Mouse (Mus musculus): ENCODE data around the gene Dnajc12.
"Not testable (repeated sequence)": the region's sequence is repeated elsewhere in the genome, so short reads cannot be mapped to it uniquely, and the experiment has no call there.

Gene Dnajc12

DNA sequence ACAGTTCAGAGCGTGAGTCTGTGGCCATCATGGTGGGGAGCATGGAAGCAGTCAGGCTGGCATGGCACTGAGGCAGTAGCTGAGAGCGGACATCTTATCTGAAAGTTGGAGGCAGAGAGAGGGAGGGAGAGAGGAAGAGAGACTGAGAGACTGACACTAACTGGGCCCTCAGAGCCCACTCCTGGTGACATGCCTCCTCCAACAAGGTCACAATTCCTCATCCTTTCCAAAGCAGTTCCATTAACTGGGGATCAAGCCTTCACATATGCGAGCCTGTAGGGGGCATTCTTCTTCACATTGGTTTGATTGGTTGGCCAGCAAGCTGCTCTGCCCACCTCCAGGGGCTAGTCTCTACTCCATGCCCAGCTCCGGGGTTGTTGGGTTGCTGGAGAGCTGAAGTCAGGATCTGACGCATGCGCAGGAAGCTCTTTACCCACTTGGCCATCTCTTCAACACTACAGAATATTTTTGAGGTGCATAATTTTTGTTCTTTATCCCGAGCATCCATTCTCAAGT lies 49.0 kb downstream of the Dnajc12 start:
- DNase-seq (ENCODE audit: low spot score): no peak

DNA sequence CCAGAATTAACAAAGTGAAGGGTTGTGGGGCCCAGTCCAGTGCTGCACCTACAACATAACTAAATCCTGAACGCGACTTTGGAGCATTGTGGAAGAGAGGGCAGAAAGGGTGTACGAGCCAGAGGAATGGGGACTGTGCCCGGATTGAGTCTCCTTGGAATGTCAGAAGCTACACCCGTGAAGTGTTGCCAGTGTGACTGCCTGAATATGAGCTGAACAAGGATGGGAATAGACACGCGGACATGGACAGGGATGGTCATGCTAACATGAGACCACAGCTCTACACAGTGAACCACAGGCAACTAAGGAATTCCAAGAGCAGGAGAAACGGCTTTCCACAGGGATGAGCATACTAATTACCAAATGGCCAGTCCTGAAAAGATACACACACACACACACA lies 49.9 kb downstream of the Dnajc12 start:
- no peak for DNase-seq (ENCODE audit: low spot score)

DNA sequence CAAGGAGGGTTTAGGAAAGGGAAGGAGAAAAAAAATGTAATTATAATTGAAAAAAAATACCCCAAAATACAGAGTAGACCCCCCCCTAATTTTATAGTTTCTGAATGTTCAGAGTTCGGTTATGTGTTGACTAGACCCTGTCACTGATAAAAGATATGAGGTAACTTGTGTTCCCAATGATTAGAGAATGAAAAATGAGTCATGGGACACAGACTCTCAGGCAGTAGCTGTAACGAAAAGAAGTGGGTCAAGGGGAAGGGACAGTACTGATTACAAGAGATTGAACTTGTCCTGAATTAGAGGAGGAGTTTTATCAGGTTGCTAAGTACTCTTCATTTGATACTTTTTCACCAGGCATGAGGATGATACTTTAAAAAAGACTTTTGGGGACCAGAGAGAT lies 50.6 kb downstream of the Dnajc12 start:
- no peak for DNase-seq (ENCODE audit: low spot score)

DNA sequence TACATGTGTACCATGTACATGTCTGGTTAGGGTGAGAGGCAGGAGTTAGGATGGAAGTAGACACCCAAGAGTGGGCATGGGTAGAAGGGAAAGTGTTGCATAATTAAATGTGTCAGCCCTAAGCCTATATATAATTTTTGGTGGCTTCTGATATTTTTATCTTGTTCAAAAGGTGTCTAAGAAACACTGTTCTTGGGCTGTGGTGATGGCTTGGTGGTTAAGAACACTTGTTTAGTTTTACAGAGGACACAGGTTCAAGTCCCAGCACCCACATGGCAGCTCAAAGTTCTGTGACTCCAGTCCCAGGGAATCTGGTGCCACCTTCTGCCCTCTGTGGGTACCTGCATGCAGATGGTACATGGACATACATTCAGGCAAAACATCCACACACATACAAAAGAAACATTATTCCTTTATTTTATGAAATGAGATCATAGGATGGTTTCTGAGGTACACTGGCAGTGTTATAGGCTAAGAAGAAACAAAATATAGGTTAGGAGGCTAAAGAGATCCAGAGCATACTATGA lies 56.6 kb downstream of the Dnajc12 start:
- no peak for DNase-seq (ENCODE audit: low spot score)

DNA sequence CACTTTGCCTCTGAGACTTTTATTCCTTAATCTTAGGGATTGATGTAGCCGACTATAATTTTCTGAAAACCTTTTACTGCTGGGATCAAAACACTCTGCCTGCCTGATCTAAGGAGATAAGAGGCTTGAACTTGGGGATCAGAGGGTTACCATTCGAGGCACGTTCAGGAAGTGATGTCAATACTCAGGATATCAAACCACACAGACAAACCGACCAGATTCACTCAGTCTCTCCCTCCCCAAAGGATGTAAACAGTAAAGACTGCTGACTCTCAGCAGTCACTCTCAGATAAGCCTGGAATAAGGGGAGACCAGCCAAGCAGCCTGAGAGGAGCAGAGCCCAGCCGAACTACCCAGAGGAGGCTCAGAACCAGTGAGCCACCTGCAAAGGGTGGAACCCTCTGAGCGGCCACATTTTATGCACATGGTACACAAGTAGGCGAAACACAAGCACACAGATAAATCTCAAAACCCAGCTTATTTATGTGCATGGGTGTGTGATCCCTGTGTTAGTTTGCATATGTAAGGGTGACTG lies 57.5 kb downstream of the Dnajc12 start:
- no peak for DNase-seq (ENCODE audit: low spot score)

DNA sequence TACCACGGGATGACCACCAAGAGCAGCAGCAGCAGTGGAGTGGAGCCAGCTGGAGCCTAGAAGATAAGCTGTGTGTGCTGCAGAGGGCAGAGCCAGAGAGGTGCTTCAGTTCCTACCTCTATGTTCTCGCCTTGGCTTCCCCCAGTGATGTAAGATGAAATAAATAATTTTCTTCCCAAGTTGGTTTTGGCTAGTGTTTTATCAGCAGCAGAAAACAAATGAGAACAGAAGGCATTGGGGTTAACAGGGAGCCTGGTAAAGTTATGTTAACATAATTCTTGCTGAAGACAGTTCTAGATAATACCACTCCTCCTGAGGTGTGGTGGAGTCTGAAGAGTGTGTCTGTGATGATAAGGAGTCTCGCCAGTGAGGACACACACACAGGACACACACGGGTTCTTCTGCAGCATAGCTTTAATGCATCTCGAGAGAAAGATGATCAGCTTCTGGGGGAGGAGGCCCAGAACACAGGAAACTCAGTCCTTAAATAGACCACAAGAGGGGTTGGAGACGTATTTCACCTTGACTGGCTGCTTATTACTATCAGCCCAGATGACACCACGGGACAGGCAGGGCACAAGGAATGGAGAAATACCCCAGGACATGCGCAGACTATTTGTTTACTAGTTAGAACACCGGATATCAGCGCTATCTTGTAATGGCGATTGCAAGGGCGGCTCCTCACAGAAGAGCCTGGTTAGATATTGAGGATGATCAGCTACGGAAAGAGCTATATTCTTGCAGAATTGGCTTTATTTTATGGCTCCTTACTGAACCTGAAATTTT lies 62.6 kb downstream of the Dnajc12 start:
- not testable (repeated sequence) for DNase-seq (ENCODE audit: low spot score)

DNA sequence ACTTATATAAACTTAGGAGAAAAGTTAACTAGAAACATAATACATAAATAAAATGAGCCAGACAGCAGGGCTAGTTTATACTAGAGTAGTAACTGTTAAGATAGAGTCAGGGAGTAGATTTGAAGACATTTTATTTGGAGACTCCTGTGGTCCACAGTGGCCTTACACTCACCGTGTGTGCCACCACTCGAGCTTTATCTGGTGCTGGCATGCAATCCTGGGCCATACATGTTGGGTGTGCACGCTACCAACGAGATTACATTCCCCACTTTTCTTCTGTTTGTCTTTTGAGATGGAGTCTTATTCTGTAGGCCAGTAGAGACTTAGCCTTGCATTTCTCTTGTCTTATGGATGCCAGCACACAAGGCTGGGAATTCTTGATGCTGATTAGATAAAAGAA lies 71.7 kb downstream of the Dnajc12 start:
- no peak for DNase-seq (ENCODE audit: low spot score)

DNA sequence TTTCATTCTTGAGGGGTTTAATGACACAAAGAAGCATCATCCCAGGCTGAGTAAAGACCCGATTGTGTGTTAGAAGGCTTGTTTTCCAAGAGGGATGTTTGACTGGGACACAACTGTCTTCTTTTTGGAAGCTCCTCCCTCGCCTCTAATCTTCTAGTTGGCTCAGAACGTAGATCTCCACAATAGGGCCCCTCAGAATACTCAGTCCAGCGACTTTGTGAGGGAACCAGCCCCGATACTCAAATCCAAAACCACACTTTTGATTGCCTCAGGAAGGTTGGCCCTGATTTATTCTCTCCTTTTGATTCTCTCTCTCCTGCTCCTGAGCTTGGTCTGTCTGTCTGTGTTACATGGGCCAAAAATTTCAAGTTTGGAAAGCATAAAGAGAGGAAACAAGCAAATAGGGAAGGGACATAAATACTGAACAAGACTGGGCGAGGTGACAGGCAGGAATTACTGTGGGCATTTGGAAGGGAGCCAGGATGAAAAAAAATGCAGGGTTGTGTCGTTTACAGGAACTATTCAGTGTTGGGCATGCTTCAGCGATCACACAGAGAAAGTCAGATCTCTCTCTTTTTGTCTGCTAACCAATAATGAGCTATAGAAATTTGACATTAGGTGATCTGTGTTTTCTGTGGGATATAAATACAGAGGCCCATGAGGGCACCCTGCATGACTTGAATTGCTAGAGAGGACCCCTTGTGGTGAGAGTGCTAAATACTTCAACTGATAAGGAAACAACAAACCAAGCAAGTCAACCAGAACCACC lies 73.1 kb downstream of the Dnajc12 start:
- no peak for DNase-seq (ENCODE audit: low spot score)

DNA sequence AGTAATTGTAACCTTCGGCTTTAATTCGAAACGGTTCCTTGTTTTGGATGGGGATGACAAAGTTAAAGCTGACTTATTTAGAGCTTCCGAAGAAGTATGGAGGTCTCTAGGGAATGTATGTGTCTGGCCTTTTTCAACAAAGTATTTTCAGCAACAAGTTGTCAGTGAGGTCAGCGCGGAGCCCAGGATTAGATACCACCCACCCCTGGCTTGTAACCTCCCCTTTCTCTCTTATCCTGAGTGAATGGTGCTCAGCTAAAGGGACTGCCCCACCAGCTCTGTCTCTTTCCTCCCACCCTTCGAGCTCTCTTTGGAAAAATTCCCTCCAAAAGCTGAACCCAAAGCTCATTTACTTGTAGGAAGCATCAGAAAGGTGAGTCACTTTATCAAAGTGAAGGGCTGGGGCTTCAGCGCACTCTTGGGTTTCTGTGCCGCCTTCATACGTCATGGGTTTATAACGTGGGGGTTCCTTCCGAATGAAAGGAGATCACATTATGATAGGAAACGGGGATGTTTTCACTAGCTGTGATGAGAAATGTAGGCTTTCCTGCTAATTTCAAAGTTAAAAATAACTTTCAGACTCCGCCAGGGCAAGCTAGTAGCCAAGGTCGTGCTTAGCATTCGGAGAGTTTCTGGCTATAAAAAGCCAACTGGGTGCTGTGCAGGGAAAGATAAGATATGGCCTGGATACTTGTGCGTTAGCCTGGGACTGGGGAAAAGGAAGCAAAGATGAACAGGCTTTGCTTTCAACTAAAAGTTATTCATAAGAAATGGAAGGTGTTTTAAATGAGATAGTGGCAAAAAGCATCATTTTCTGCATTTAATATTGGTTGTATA lies 75.3 kb downstream of the Dnajc12 start:
- no peak for DNase-seq (ENCODE audit: low spot score)
